Mouse (Mus musculus) liver, embryonic 15.5 days (tissue): ENCODE measurements around the gene Gm21083. TPM values are rescaled to one million over a fixed set of nuclear protein-coding genes. Genes with fewer than 3 reads are reported as not detected.
"Not testable (repeated sequence)": the region's sequence is repeated elsewhere in the genome, so short reads cannot be mapped to it uniquely, and the experiment has no call there.

Experiments used
- ATAC-seq: fragments of 200-750 bp; cut with Nextera tagmentation; 2 replicates; pipeline ENCODE4 v1.8.0; 2017; ENCODE audit warnings: moderate number of reproducible peaks, mild to moderate bottlenecking, moderate library complexity; ENCODE audit not compliant: insufficient read depth
- H3K27ac ChIP-seq: fragments of 300-500 bp; sonication (generic); replicated peaks from 2 replicates; pipeline ENCODE4 v1.5.1; 2015; ENCODE audit warnings: mild to moderate bottlenecking, inconsistent platforms
- H3K27me3 ChIP-seq: fragments of 300-500 bp; sonication (generic); 2 replicates; pipeline ENCODE4 v1.6.1; 2015; ENCODE audit warnings: mild to moderate bottlenecking, inconsistent platforms
- H3K36me3 ChIP-seq: fragments of 300-500 bp; sonication (generic); replicated peaks from 2 replicates; pipeline ENCODE4 v1.6.1; 2015; ENCODE audit warnings: moderate library complexity, mild to moderate bottlenecking, inconsistent platforms
- H3K4me1 ChIP-seq: fragments of 300-500 bp; sonication (generic); replicated peaks from 2 replicates; pipeline ENCODE4 v1.6.1; 2015; ENCODE audit warnings: inconsistent platforms
- H3K4me2 ChIP-seq: fragments of 300-500 bp; sonication (generic); 2 replicates; pipeline ENCODE4 v1.6.1; 2015; ENCODE audit warnings: moderate library complexity, mild to moderate bottlenecking, inconsistent platforms
- H3K4me3 ChIP-seq: fragments of 300-500 bp; sonication (generic); replicated peaks from 2 replicates; pipeline ENCODE4 v1.5.1; 2015; ENCODE audit warnings: mild to moderate bottlenecking, inconsistent platforms
- H3K9ac ChIP-seq: fragments of 300-500 bp; sonication (generic); 2 replicates; pipeline ENCODE4 v1.6.1; 2015; ENCODE audit warnings: moderate library complexity, mild to moderate bottlenecking, inconsistent platforms
- H3K9me3 ChIP-seq: fragments of 300-500 bp; sonication (generic); replicated peaks from 2 replicates; pipeline ENCODE4 v1.6.1; 2016; ENCODE audit warnings: inconsistent platforms
- WGBS: fragments of 180-500 bp; shearing (Covaris S2); methylation state at CpG from one replicate; pipeline ENCODE4 v1.1.7; 2015; ENCODE audit warnings: mixed read lengths; ENCODE audit not compliant: insufficient replicate concordance; 5-methylcytosine and 5-hydroxymethylcytosine counted together
- polyA plus RNA-seq: library from polyadenylated mRNA; unstranded; fragments of >200 nt; fragmentation: Nextera tagmentation; extraction: Ambion mirVana; gene quantifications from 2 replicates; pipeline ENCODE4 v1.2.1, GENCODE M21; 2015

Gene Gm21083
- polyA plus RNA-seq, 1 experiment from 2014 or later: not detected

DNA sequence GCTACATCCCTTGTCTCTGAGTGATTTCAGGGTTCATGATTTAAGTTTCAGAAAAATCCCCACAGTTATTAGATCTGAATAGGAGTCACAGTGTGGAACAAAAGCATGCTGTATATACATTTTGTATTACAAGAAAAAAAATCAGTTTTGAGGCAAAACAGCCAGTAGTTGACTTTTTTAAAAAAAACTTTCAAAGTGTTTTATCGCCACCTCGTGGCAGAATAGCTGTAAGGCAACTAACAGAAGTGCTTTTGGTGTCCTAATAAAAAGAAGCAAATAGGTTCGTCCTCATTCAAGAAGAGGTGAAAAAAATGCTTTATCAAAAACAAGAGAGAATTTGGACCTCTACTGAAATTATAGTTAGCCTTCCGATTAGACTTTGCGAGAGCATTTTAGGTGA is 52.9 kb downstream of the Gm21083 start:
- not testable (repeated sequence) for H3K9ac ChIP-seq, H3K27ac ChIP-seq, H3K4me3 ChIP-seq, H3K27me3 ChIP-seq, H3K4me2 ChIP-seq, H3K9me3 ChIP-seq, H3K36me3 ChIP-seq, ATAC-seq, H3K4me1 ChIP-seq
- 23% methylated on average over 5 of the region's 5 CpGs for WGBS

Other genes with a start within 250 kb of the Gm21083 start
- gene Gm21149, start 100.8 kb upstream of the Gm21083 start, polyA plus RNA-seq: not detected in 2 replicates
- not detected in 2 replicates for gene Gm21190, start 48.1 kb upstream of the Gm21083 start, polyA plus RNA-seq
- not detected in 2 replicates for gene Speer4d, start 41.7 kb downstream of the Gm21083 start, polyA plus RNA-seq
- gene 4930572O03Rik, start 79.7 kb downstream of the Gm21083 start, polyA plus RNA-seq: not detected in 2 replicates
- gene Speer4c, start 136.9 kb downstream of the Gm21083 start, polyA plus RNA-seq: not detected in 2 replicates